Mouse (Mus musculus): ENCODE results near the gene Cdk8. TPM values are rescaled to one million over a fixed set of nuclear protein-coding genes. Genes with fewer than 3 reads are reported as not detected.

The Cdk8 gene
- polyA plus RNA-seq, 1 experiment, result 46.9 TPM

DNA sequence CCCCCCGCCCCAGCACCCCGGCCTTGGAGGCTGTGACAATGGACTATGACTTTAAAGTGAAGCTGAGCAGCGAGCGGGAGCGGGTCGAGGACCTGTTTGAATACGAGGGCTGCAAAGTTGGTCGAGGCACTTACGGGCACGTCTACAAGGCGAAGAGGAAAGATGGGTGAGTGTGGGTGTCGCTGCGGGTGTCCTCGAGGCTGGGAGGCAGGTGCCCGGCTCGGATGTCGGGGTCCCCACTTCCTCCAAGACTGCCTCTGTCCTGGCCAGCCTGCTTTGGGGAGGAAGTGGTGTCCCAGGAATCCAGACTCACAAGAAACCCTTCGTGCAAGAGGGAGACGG is 596 bp downstream of the Cdk8 start:
- Histone ChIP-seq H3K27ac (ENCODE audit: control insufficient read depth, insufficient read depth, low read length) (peak overlapping the region; percentile 13; the same call in 1 of the 2 replicates), H3K4me1 (replicated peaks; ENCODE audit: control insufficient read depth, insufficient read depth, low read length) (peaks cover 2% of the 10 kb centered on the region; the same call in 1 of the 2 replicates), H3K27me3 (ENCODE audit: control insufficient read depth, insufficient read depth, low read length) (no peaks in the 10 kb centered on the region), H3K36me3 (ENCODE audit: control insufficient read depth, insufficient read depth, low read length) (no peaks in the 10 kb centered on the region), H3K4me3 (ENCODE audit: control insufficient read depth, insufficient read depth, low read length) (peak overlapping the region; percentile 64)
- WGBS, result under 1% methylated on average over 19 of the region's 19 CpGs
- TF ChIP-seq CTCF (IDR thresholded peaks at IDR 0.05; ENCODE audit: borderline replicate concordance, control insufficient read depth, extremely low read depth, insufficient read depth, low read length, poor library complexity), result no peak
- TF ChIP-seq POLR2A (IDR thresholded peaks at IDR 0.05; ENCODE audit: control insufficient read depth, extremely low read depth, insufficient read depth, low read length, poor library complexity), result 0 out of 2 replicates have a peak, but pooled peaks have one; percentile 4
- peak; percentile 56 for DNase-seq

DNA sequence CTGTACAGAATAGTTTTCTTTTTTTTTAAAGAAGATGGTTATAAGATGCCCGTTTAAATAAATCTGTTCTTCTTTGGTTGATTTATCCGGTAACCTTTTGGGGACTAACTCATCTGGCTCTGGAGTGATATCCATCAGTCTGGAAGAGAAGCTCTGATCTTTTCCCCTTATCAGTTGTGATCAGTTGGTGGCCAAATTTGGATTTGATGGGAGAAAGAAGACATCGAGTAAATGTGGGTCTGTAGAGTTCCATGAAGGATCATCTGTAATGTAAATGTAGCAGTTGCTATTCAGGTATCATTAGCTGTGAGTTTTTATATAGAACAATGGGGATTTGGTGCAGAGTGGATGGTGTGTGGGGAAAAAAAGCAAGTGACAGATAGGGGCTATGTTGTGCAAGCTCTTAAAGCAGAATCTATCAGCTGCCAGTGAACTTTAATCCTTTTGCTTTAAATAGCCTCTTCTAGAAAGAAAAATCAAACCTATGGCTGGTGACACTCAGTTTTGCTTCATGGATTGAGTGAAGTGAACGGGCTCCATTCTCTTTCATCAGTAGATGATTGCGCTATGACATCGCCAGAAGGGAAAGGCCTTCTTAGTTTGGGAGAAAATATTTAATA is 1.1 kb downstream of the Cdk8 start:
- WGBS, result 45% methylated on average over 6 of the region's 6 CpGs
- no peak for TF ChIP-seq POLR2A (IDR thresholded peaks at IDR 0.05; ENCODE audit: control insufficient read depth, extremely low read depth, insufficient read depth, low read length, poor library complexity)
- TF ChIP-seq CTCF (IDR thresholded peaks at IDR 0.05; ENCODE audit: borderline replicate concordance, control insufficient read depth, extremely low read depth, insufficient read depth, low read length, poor library complexity), result no peak
- H3K4me1 ChIP-seq (replicated peaks; ENCODE audit: control insufficient read depth, insufficient read depth, low read length), result peaks cover 2% of the 10 kb centered on the region; the same call in 1 of the 2 replicates
- no peak for DNase-seq
- no peaks in the 10 kb centered on the region for H3K36me3 ChIP-seq (ENCODE audit: control insufficient read depth, insufficient read depth, low read length)
- H3K27ac ChIP-seq (ENCODE audit: control insufficient read depth, insufficient read depth, low read length), result peak overlapping the region; percentile 13; the same call in 1 of the 2 replicates
- no peaks in the 10 kb centered on the region for H3K27me3 ChIP-seq (ENCODE audit: control insufficient read depth, insufficient read depth, low read length)
- H3K4me3 ChIP-seq (ENCODE audit: control insufficient read depth, insufficient read depth, low read length), result peak overlapping the region; percentile 64

DNA sequence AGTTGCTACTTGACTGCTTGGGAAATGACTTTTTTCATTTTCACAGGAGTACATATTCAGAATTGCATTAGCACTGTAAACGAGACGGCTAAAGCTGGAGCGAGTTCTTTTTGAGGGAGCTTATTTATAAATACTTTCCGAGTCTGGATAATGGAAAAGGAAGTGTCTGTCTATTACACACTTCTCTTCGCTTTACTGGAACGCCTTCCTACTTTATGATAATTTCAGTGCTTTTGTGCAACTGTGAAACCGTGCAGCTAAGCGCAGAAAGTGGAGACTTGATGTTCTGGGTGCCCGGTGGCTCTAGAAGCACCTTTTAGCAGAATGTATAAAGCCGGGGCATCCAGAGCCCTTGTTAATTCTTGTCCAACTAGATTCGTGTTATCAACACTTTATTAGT is 1.8 kb downstream of the Cdk8 start:
- Histone ChIP-seq H3K4me1 (replicated peaks; ENCODE audit: control insufficient read depth, insufficient read depth, low read length) (peaks cover 2% of the 10 kb centered on the region; the same call in 1 of the 2 replicates), H3K27me3 (ENCODE audit: control insufficient read depth, insufficient read depth, low read length) (no peaks in the 10 kb centered on the region), H3K36me3 (ENCODE audit: control insufficient read depth, insufficient read depth, low read length) (no peaks in the 10 kb centered on the region), H3K4me3 (ENCODE audit: control insufficient read depth, insufficient read depth, low read length) (no peak overlapping the region), H3K27ac (ENCODE audit: control insufficient read depth, insufficient read depth, low read length) (no peak overlapping the region)
- no peak for DNase-seq
- TF ChIP-seq CTCF (IDR thresholded peaks at IDR 0.05; ENCODE audit: borderline replicate concordance, control insufficient read depth, extremely low read depth, insufficient read depth, low read length, poor library complexity), result no peak
- no peak for TF ChIP-seq POLR2A (IDR thresholded peaks at IDR 0.05; ENCODE audit: control insufficient read depth, extremely low read depth, insufficient read depth, low read length, poor library complexity)
- 87% methylated on average over 11 of the region's 11 CpGs for WGBS

DNA sequence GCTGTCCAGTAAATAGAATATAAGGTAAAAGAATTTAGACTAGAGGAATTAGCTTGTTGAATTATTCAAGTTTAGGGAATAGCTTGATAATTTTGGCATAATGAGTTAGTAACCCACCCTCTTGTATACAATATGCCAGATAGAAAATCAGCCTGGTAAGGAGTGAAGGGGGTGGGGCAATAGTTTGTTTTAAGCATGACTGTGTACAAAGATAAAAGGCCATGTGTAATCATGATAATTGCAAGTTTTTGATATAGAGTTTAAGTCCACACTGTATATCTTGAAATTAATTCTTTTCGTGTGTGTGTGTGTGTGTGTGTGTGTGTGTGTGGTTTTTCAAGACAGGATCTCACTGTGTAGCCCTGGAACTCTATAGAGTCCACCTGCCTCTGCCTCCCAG is 3.3 kb downstream of the Cdk8 start:
- WGBS, result 79% methylated on average over 1 of the region's 1 CpGs
- H3K4me1 ChIP-seq (replicated peaks; ENCODE audit: control insufficient read depth, insufficient read depth, low read length), result peaks cover 2% of the 10 kb centered on the region; the same call in 1 of the 2 replicates
- H3K36me3 ChIP-seq (ENCODE audit: control insufficient read depth, insufficient read depth, low read length), result no peaks in the 10 kb centered on the region
- no peak overlapping the region for H3K27ac ChIP-seq (ENCODE audit: control insufficient read depth, insufficient read depth, low read length)
- H3K27me3 ChIP-seq (ENCODE audit: control insufficient read depth, insufficient read depth, low read length), result no peaks in the 10 kb centered on the region
- no peak for TF ChIP-seq CTCF (IDR thresholded peaks at IDR 0.05; ENCODE audit: borderline replicate concordance, control insufficient read depth, extremely low read depth, insufficient read depth, low read length, poor library complexity)
- no peak for TF ChIP-seq POLR2A (IDR thresholded peaks at IDR 0.05; ENCODE audit: control insufficient read depth, extremely low read depth, insufficient read depth, low read length, poor library complexity)
- no peak overlapping the region for H3K4me3 ChIP-seq (ENCODE audit: control insufficient read depth, insufficient read depth, low read length)
- no peak for DNase-seq

DNA sequence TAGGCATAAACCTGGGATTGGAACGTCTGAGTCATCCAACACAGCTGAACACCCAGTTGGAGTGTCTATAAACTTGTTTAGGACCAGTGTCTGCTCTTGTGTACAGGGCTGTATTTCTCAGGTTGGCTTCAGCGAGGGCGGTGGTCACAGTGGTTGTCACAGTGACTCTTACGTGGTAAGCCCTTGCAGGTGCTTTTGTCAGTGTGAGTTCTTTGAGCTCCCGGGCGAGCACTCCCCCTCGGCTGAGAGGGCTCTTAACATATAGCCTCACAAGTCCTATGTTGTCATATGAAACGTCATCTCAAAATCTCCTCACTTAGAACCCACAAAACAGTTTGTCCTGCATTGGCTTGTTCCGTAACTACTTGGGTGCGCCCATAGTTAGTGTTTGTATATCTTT is 7.2 kb downstream of the Cdk8 start:
- no peaks in the 10 kb centered on the region for H3K27me3 ChIP-seq (ENCODE audit: control insufficient read depth, insufficient read depth, low read length)
- H3K36me3 ChIP-seq (ENCODE audit: control insufficient read depth, insufficient read depth, low read length), result no peaks in the 10 kb centered on the region
- H3K4me3 ChIP-seq (ENCODE audit: control insufficient read depth, insufficient read depth, low read length), result no peak overlapping the region
- no peak for DNase-seq
- TF ChIP-seq CTCF (IDR thresholded peaks at IDR 0.05; ENCODE audit: borderline replicate concordance, control insufficient read depth, extremely low read depth, insufficient read depth, low read length, poor library complexity) (no peak), POLR2A (IDR thresholded peaks at IDR 0.05; ENCODE audit: control insufficient read depth, extremely low read depth, insufficient read depth, low read length, poor library complexity) (no peak)
- H3K4me1 ChIP-seq (replicated peaks; ENCODE audit: control insufficient read depth, insufficient read depth, low read length), result no peaks in the 10 kb centered on the region
- no peak overlapping the region for H3K27ac ChIP-seq (ENCODE audit: control insufficient read depth, insufficient read depth, low read length)
- 62% methylated on average over 10 of the region's 10 CpGs for WGBS

DNA sequence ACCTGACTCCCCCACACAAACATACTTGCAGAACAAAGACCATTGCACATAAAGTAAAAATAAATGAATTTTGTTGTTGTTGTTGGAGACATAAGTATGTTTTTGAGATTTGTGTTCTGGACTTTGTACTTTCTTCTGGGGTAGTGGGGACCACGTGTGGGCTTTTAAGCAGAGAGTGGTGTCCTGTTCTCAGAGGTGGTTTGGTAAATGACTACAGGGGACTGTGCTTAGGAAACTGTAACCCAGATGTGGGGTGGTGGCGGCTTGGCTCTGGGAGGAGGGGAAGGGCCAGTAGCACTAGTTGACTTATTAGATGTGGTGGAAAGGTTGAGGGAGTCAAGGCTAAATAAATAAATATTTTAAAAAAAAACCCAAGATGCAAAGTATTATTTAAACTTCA is 9.7 kb downstream of the Cdk8 start:
- DNase-seq, result no peak
- Histone ChIP-seq H3K36me3 (ENCODE audit: control insufficient read depth, insufficient read depth, low read length) (no peaks in the 10 kb centered on the region), H3K4me1 (replicated peaks; ENCODE audit: control insufficient read depth, insufficient read depth, low read length) (peaks cover 3% of the 10 kb centered on the region; the same call in 1 of the 2 replicates), H3K27me3 (ENCODE audit: control insufficient read depth, insufficient read depth, low read length) (no peaks in the 10 kb centered on the region), H3K27ac (ENCODE audit: control insufficient read depth, insufficient read depth, low read length) (no peak overlapping the region), H3K4me3 (ENCODE audit: control insufficient read depth, insufficient read depth, low read length) (no peak overlapping the region)
- no peak for TF ChIP-seq CTCF (IDR thresholded peaks at IDR 0.05; ENCODE audit: borderline replicate concordance, control insufficient read depth, extremely low read depth, insufficient read depth, low read length, poor library complexity)
- no peak for TF ChIP-seq POLR2A (IDR thresholded peaks at IDR 0.05; ENCODE audit: control insufficient read depth, extremely low read depth, insufficient read depth, low read length, poor library complexity)
- 86% methylated on average over 2 of the region's 2 CpGs for whole genome bisulfite sequencing
